Mouse (Mus musculus) limb, embryonic 12.5 days (tissue): Measurements from ENCODE around the gene Dennd4c. TPM values are rescaled to one million over a fixed set of nuclear protein-coding genes. Genes with fewer than 3 reads are reported as not detected.

Experiments
- ATAC-seq: fragments of 200-750 bp; cut with Nextera tagmentation; 2 replicates; pipeline ENCODE4 v1.8.0; 2017; ENCODE audit warnings: low read depth, moderate TSS enrichment; ENCODE audit not compliant: insufficient number of reproducible peaks, insufficient read depth, low FRiP score, low TSS enrichment
- H3K27ac ChIP-seq: fragments of 300-500 bp; sonication (generic); 2 replicates; pipeline ENCODE4 v1.5.1; 2016; ENCODE audit warnings: mild to moderate bottlenecking, moderate library complexity
- H3K27me3 ChIP-seq: fragments of 300-500 bp; sonication (generic); 2 replicates; pipeline ENCODE4 v1.6.1; 2016; ENCODE audit warnings: mild to moderate bottlenecking, moderate library complexity
- H3K36me3 ChIP-seq: fragments of 300-500 bp; sonication (generic); 2 replicates; pipeline ENCODE4 v1.6.1; 2016; ENCODE audit warnings: mild to moderate bottlenecking, moderate library complexity
- H3K4me1 ChIP-seq: fragments of 300-500 bp; sonication (generic); replicated peaks from 2 replicates; pipeline ENCODE4 v1.6.1; 2016
- H3K4me2 ChIP-seq: fragments of 300-500 bp; sonication (generic); 2 replicates; pipeline ENCODE4 v1.6.1; 2016; ENCODE audit warnings: mild to moderate bottlenecking, moderate library complexity
- H3K4me3 ChIP-seq: fragments of 300-500 bp; sonication (generic); replicated peaks from 2 replicates; pipeline ENCODE4 v1.5.1; 2016; ENCODE audit warnings: mild to moderate bottlenecking
- H3K9ac ChIP-seq: fragments of 300-500 bp; sonication (generic); replicated peaks from 2 replicates; pipeline ENCODE4 v1.6.1; 2016; ENCODE audit warnings: mild to moderate bottlenecking, moderate library complexity
- H3K9me3 ChIP-seq: fragments of 300-500 bp; sonication (generic); 2 replicates; pipeline ENCODE4 v1.6.1; 2016; ENCODE audit warnings: mild to moderate bottlenecking, moderate library complexity
- WGBS: fragments of 180-500 bp; shearing (Covaris S2); methylation state at CpG from one replicate; pipeline ENCODE4 v1.1.7; 2016; 5-methylcytosine and 5-hydroxymethylcytosine counted together
- polyA plus RNA-seq: library from polyadenylated mRNA; unstranded; fragments of >200 nt; fragmentation: Nextera tagmentation; extraction: Ambion mirVana; gene quantifications from 2 replicates; pipeline ENCODE4 v1.2.1, GENCODE M21; 2016

The Dennd4c gene
- polyA plus RNA-seq, 1 experiment from 2014 or later: 9.3 TPM

DNA sequence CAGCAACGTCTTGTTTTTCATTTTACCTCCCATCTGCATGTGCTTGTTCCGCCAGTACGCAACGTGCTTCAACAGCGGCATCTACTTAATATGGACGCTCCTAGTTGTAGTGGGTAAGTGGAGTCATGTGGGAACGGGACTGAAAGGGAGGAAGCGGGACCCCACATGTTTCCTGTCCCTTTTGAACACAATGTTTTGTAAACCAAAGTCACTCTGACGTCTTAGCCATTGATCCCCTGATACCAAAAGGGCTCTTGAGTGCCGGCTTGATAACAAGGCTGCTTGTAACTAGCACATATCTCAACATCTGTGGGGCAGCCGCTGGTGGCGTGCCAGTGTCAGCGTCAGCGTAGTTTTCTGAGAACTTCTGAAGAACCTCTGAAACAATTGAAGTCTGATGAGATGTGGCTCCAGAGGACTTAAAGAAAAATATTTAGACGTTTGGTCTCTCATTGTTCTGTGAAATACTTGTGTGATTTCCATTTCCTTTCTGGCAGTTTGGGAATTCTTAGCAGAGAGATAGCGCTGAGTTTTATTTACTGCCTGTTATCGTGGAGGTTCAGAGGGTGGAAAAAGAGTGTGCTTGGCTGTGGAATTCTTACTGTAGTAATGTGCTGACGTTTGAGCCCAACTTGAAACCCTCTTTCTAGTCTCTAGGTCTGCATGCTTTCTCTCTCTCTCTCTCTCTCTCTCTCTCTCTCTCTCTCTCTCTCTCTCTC is 138.0 kb downstream of the Dennd4c start:
- Histone ChIP-seq H3K9ac (no peak overlapping the region), H3K4me1 (no peaks in the 10 kb centered on the region), H3K27ac (no peak overlapping the region), H3K9me3 (no peaks in the 10 kb centered on the region), H3K4me2 (peak overlapping the region; percentile 53), H3K27me3 (0 out of 2 replicates have a peak, but pooled peaks cover 3% of the 10 kb centered on the region), H3K36me3 (no peaks in the 10 kb centered on the region), H3K4me3 (peak overlapping the region; percentile 27)
- ATAC-seq: no peak
- 36% methylated on average over 18 of the region's 18 CpGs for WGBS

- H3K27ac ChIP-seq: no peak overlapping the region
- no peaks in the 10 kb centered on the region for H3K36me3 ChIP-seq
- no peak overlapping the region for H3K4me2 ChIP-seq
- 0 out of 2 replicates have a peak, but pooled peaks cover 3% of the 10 kb centered on the region for H3K27me3 ChIP-seq
- H3K9me3 ChIP-seq: no peaks in the 10 kb centered on the region
- no peak for ATAC-seq
- no peak overlapping the region for H3K9ac ChIP-seq
- no peaks in the 10 kb centered on the region for H3K4me1 ChIP-seq
- 73% methylated on average over 5 of the region's 5 CpGs for WGBS
- H3K4me3 ChIP-seq: no peak overlapping the region
Measured at GRCm38 (mm10) chr4:86887879-86888278, 139.5 kb downstream of the Dennd4c start.

- ATAC-seq: no peak
Measured at GRCm38 (mm10) chr4:86897411-86897810, 149.1 kb downstream of the Dennd4c start.

GRCm38 (mm10) chr4:86898791-86899474 is 150.6 kb downstream of the Dennd4c start:
- 17% methylated on average over 14 of the region's 14 CpGs for WGBS
- peak overlapping the region; percentile 59 for H3K27ac ChIP-seq
- ATAC-seq: peak; percentile 83
- peaks cover 18% of the 10 kb centered on the region for H3K4me1 ChIP-seq
- H3K27me3 ChIP-seq: no peaks in the 10 kb centered on the region
- no peak overlapping the region for H3K9ac ChIP-seq
- H3K36me3 ChIP-seq: no peaks in the 10 kb centered on the region
- H3K4me2 ChIP-seq: 0 out of 2 replicates have a peak overlapping the region, but pooled peaks have one; percentile 4
- no peaks in the 10 kb centered on the region for H3K9me3 ChIP-seq
- no peak overlapping the region for H3K4me3 ChIP-seq

More at GRCm38 (mm10) chr4:86897411-86897810, 149.1 kb downstream of the Dennd4c start:
- Histone ChIP-seq H3K9me3 (no peaks in the 10 kb centered on the region), H3K27me3 (no peaks in the 10 kb centered on the region), H3K27ac (no peak overlapping the region), H3K4me1 (peaks cover 18% of the 10 kb centered on the region), H3K36me3 (no peaks in the 10 kb centered on the region), H3K9ac (no peak overlapping the region), H3K4me2 (no peak overlapping the region), H3K4me3 (no peak overlapping the region)
- 82% methylated on average over 7 of the region's 7 CpGs for WGBS

Other genes with a start within 250 kb of the Dennd4c start
- 0.15 and 0.28 TPM in 2 replicates for gene Saxo1, start 190.2 kb upstream of the Dennd4c start, polyA plus RNA-seq
- 66.2 and 70.8 TPM in 2 replicates for gene Rraga, start 172.9 kb upstream of the Dennd4c start, polyA plus RNA-seq
- gene Haus6, start 136.5 kb upstream of the Dennd4c start, polyA plus RNA-seq: 24.0 and 25.5 TPM in 2 replicates
- 79.0 and 83.0 TPM in 2 replicates for gene Plin2, start 78.5 kb upstream of the Dennd4c start, polyA plus RNA-seq
- 686 and 699 TPM in 2 replicates for gene Rps6, start 108.9 kb downstream of the Dennd4c start, polyA plus RNA-seq
- 19.7 and 19.8 TPM in 2 replicates for gene Acer2, start 125.8 kb downstream of the Dennd4c start, polyA plus RNA-seq